Mouse (Mus musculus) ovary, postnatal 10 days (tissue): ENCODE results near the gene Smim6.

Experiments
- DNase-seq: peaks from one replicate; pipeline ENCODE4 v3.0.0; 2022; ENCODE audit warnings: low spot score

Gene Smim6

GRCm38 (mm10) chr11:115911632-115912376, at the start of gene Smim6:
TSS of gene Smim6 (plus strand) at chr11:115912017.
- DNase-seq = no peak

GRCm38 (mm10) chr11:115863895-115864294, 47.9 kb upstream of the Smim6 start:
- DNase-seq = no peak

- DNase-seq = no peak
Observed at GRCm38 (mm10) chr11:115869393-115869792, 42.4 kb upstream of the Smim6 start.

- DNase-seq = no peak
Observed at GRCm38 (mm10) chr11:115872437-115872836, 39.4 kb upstream of the Smim6 start.

GRCm38 (mm10) chr11:115875935-115876334, 35.9 kb upstream of the Smim6 start:
- DNase-seq = no peak

GRCm38 (mm10) chr11:115876438-115876837, 35.4 kb upstream of the Smim6 start:
- no peak for DNase-seq

DNA sequence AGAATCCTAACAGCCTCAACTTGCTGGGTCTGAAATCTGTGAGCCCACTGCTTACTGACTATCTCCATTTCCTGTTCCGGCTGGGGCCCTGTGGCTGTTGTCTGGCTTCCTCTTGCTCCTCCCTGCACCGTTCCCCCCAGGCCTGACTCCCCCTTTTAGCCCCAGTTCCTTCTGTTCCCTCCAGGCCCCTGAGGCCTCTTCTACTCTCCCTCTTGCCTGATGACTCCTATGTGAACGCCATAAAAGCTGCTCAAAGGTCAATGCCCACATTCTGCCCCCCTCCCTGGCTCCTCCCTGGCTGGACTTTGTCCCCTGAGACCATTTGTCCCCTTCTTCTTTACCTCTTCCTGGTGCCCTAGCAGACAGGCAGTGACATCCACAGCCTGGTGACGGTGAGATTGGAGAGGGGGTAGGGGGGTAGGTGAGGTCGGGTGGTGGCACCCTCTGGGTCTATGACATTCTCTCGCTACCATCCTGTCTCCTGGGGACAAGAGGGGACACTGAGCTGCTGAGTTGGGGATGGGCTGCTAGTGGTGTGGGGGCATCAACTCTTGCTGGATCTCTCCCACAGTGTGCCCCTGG, 34.6 kb upstream of the Smim6 start:
- no peak for DNase-seq

- DNase-seq = no peak
Observed at GRCm38 (mm10) chr11:115878071-115878470, 33.7 kb upstream of the Smim6 start.

GRCm38 (mm10) chr11:115881002-115881401, 30.8 kb upstream of the Smim6 start:
- DNase-seq = no peak

DNA sequence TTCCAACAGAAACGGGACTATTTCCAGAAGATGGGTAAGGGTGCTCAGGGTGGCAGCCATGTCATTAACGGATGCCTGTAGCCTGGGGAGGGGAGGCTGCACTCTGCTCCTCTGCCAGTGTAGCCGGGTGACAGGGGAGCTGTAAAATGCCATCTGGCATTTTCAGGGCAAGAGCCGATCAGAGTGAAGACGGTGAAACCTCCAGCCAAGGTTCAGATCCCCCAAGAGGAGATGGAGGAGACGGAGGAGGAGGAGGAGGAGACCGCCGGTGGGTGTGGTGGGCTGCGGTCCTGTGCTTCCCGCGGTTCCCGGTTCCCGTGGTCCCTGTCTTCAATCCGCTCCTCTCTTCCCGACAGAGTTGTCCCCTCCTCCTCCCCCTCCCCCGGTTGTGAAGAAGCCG, 28.6 kb upstream of the Smim6 start:
- no peak for DNase-seq

- DNase-seq = no peak
Observed at GRCm38 (mm10) chr11:115884361-115884760, 27.5 kb upstream of the Smim6 start.

DNA sequence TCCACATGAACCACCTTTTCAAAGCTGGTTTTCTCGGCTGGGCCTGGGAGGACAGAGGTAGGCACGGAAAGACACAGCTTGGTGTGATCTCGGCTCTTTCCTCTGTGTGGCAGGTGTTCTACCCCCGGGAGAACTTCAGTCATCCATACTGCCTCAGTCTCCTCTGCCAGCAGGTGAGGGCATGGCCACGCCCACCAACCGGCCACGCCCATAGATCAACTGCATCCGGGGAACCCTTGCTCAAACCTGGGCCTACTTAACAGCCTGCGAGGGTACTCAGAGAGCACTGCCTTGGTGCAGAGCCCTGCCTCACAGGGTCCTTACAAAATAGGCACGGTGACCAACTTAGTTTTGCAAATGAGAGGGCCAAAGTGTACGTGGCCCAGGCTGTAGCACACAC, 26.5 kb upstream of the Smim6 start:
- no peak for DNase-seq

- DNase-seq = no peak
Observed at GRCm38 (mm10) chr11:115886446-115886845, 25.4 kb upstream of the Smim6 start.

- no peak for DNase-seq
Observed at GRCm38 (mm10) chr11:115888020-115888419, 23.8 kb upstream of the Smim6 start.

DNA sequence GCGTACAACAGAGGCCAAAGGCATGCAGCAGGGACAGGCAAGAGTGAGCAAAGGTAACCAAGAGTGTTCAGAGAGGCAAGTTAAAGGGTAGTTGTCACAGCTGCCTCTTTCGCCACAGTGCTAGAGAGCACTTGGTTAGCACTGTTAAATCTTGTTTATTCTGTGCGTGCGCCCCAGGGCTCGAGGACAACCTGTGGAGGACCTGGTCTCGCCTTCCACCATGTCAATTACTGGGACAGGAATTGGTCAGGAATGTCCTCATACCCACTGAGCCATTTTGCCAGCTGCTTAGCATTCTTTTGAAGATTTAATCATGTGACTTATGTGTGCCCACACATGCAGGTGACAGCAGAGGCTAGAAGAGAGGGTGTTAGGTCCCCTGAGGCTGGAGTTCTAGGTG, 22.7 kb upstream of the Smim6 start:
- no peak for DNase-seq

DNA sequence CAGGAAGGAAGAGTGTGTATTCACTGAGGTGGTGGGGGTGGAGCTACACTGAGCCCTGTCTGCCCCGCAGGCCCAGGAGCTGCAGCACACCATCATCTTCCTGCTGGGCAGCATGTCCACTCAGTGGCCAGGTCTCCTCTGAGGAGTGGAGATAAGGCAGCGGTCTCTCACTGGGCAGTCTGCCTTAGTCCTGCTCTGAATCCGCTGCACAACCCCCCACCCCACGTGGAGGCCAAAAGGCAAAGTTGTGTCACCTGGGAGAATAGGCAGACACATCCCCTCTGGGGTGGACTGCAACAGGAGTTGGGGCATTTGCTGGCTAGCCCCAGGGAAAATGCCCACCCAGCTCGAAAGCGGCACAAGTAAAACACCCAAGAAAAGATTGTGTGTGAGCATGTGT, 19.6 kb upstream of the Smim6 start:
- DNase-seq = no peak

DNA sequence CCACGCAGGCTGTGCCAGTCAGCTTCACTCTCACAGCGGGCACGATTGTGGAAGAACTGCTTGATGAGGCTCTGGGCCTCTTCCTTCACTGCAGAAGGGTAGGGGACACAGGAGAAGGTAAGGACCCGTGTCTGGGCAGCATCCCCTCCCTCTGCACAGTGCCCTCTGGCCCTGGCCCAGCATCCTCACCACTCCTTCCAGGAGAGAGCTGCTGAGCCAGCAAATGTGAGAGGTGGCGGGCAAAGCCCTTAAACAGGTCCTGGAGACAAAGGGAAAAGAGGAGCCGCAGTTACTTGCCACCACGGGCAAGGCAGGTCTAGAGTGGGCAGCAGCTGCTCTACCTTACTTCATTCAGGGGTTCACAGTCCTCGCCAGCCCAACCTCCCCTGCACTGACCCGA, 18.7 kb upstream of the Smim6 start:
- no peak for DNase-seq

GRCm38 (mm10) chr11:115894755-115895520, 16.9 kb upstream of the Smim6 start:
- no peak for DNase-seq

GRCm38 (mm10) chr11:115898446-115898845, 13.4 kb upstream of the Smim6 start:
- no peak for DNase-seq

DNA sequence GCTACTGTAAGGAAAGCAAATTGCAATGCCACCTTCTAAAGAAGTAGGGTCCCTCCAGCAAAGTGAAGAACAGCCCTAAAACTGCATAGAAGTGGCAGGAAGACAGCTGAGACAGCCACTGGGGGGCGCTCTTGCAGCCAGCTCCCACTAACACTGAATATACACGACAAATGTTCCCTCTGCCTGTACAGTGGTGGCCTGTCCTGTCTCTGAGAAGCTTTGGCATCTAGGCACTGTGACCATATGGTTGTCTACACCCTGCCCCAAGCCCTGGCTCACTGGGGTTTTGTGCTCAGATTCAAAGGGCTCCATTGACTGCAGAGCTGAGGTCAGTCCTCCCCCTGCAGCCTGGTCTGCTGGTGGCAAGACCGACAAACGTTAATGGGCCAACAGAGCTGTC, 12.9 kb upstream of the Smim6 start:
- no peak for DNase-seq

DNA sequence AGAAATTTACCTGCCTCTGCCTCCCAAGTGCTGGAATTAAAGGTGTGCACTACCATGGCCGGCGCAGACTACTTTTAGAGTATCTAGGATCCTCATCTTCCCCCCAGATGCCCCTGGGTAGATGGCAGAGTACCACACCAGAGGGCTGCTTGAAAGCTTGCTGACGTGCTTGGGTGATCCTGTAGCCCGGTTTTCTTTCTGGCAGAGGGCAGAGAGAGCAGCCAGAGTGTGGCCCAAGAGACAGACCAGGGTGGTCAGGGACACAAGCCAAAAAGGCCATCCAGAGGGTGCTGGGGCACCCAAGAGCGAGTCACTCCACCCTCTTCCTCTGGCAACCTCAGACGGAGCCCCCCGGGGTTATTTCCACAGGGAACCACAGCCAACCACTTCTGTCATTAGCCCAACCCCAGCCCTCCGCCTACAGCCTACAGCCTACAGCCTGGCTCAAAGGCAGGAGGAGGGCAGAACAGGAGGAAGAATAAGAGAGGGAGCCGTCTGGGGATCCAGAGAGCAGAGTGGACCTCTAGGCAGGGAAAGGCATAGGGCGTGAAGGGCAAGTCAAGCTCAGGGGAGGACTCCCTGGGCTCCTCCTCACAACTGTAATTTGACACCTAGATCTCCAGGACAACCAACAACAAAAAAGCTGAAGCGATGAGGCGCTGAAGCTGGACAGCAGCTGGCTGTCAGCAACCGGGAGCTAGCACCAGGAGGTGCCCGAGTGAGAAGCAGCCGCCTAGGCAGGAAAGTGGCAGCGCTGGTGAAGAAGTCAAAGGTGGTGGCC, 12.1 kb upstream of the Smim6 start, which contains the start of gene Smim5:
TSS of gene Smim5 (plus strand) at position 481 of the 781 bp plus-strand sequence.
- DNase-seq = peak; percentile 35
